ENCODE assay signal across 17 mouse cellular contexts in genomic region chr11:54458168-54458567, GRCm38 (mm10). TPM values are rescaled to one million over a fixed set of nuclear protein-coding genes. Genes with fewer than 3 reads are reported as not detected.
DNase-seq lines count a peak whose midpoint lies in the region; TF ChIP-seq lines count a peak whose summit lies in the region.
"Had no signal": no experiment of that assay in that cellular context is flagged by ENCODE, and none has a peak within 500 bp of the region (broad histone marks: within the 10 kb centered on the region; RNA-seq: fewer than 3 reads in every experiment).

No protein-coding gene starts in this region.

- WGBS in thymus, adult 2 months, result 95% methylated on average over 1 of the region's 1 CpGs

- in situ Hi-C loops in CH12.LX (cut with MboI; ENCODE audit: low pct_ligation_motif_present, low pct_unique_long_range_greater_than_20kb, low sequenced_read_pairs), result no loop called here

- H3K4me1 ChIP-seq in CH12.LX (ENCODE audit: control insufficient read depth in 1 of 2, insufficient read depth in 2 of 2) (peaks cover 0 to 55% of the 10 kb centered on the region in 2 experiments; a peak in 2 of 4 replicates), MEL (ENCODE audit: control insufficient read depth in 1 of 2, insufficient read depth in 2 of 2, low read length in 2 of 2) (peaks cover 5 to 39% of the 10 kb centered on the region in 2 experiments)
- no peaks in the 10 kb centered on the region for H3K4me1 ChIP-seq in thymus, adult 2 months (replicated peaks; ENCODE audit: control insufficient read depth, insufficient read depth, low read length)

- no peak overlapping the region for H3K27ac ChIP-seq in CH12.LX (ENCODE audit: insufficient read depth, low read depth)
- H3K27ac ChIP-seq in MEL (ENCODE audit: control insufficient read depth, low read depth, low read length), result no peak overlapping the region
- H3K27ac ChIP-seq in thymus, adult 2 months (ENCODE audit: control insufficient read depth, insufficient read depth, low read length), result no peak overlapping the region

- TF ChIP-seq POLR2A in CH12.LX (IDR thresholded peaks at IDR 0.05; ENCODE audit: low read depth, low read length) (no peak), MEL (IDR thresholded peaks at IDR 0.05; ENCODE audit: control insufficient read depth in 1 of 2, insufficient read depth in 1 of 2, low read depth in 1 of 2, low read length in 2 of 2, poor library complexity in 1 of 2) (no peak)
- TF ChIP-seq POLR2A in thymus, adult 2 months (IDR thresholded peaks at IDR 0.05; ENCODE audit: control insufficient read depth, extremely low read depth, insufficient read depth, low read length, poor library complexity), result no peak

- dilution Hi-C loops in CH12.LX (cut with MboI; ENCODE audit: extremely low pct_ligation_motif_present, extremely low pct_unique_long_range_greater_than_20kb, low sequenced_read_pairs), result no loop called here

- TF ChIP-seq RAD21 in CH12.LX (IDR thresholded peaks at IDR 0.05; ENCODE audit: low read depth, low read length), result no peak
- no peak for TF ChIP-seq RAD21 in MEL (IDR thresholded peaks at IDR 0.05; ENCODE audit: low read depth, low read length)

- H3K79me2 ChIP-seq in CH12.LX (replicated peaks; ENCODE audit: control insufficient read depth, extremely low read depth, insufficient read depth, poor library complexity, severe bottlenecking), result peaks cover 50% of the 10 kb centered on the region
- H3K79me2 ChIP-seq in MEL (ENCODE audit: control insufficient read depth, insufficient read depth, low read length, poor library complexity), result peaks cover 44% of the 10 kb centered on the region

- no peak for DNase-seq in CH12.LX (ENCODE audit: extremely low read depth)
- peak; percentile 69 for DNase-seq in MEL (ENCODE audit: low read depth, low spot score)
- DNase-seq in thymus, adult 2 months, result no peak
- DNase-seq in cerebellum, adult 9-11 months, result no peak
- DNase-seq: adrenal gland, adult 2 months; adrenal gland, adult 8-10 months; adrenal gland, postnatal 10 days; adrenal gland, postnatal 14 days; adrenal gland, postnatal 25 days; adrenal gland, postnatal 36 days; B cell, adult 2 months; cerebellum, adult 11 months; cerebellum, adult 11-12 months; cerebellum, adult 18-20 months; cerebellum, adult 2 months; cerebellum, adult 8-10 months had no signal

- H3K9ac ChIP-seq in CH12.LX (ENCODE audit: insufficient read depth, low read depth) (no peak overlapping the region), MEL (ENCODE audit: control insufficient read depth, low read depth, low read length, poor library complexity, severe bottlenecking) (no peak overlapping the region)

- peaks cover 4 to 12% of the 10 kb centered on the region in 2 experiments for H3K36me3 ChIP-seq in CH12.LX (replicated peaks in 1 of 2; ENCODE audit: control insufficient read depth in 1 of 2, insufficient read depth in 1 of 2, low read length in 1 of 2)
- peaks cover under 1 to 31% of the 10 kb centered on the region in 2 experiments; a peak in 2 of 4 replicates for H3K36me3 ChIP-seq in MEL (ENCODE audit: control insufficient read depth in 1 of 2, insufficient read depth in 2 of 2, low read length in 2 of 2)
- no peaks in the 10 kb centered on the region for H3K36me3 ChIP-seq in thymus, adult 2 months (ENCODE audit: control insufficient read depth, insufficient read depth, low read length)

- H3K9me3 ChIP-seq in CH12.LX (replicated peaks; ENCODE audit: low read length), result peaks cover 10% of the 10 kb centered on the region
- no peaks in the 10 kb centered on the region for H3K9me3 ChIP-seq in MEL (replicated peaks; ENCODE audit: insufficient read depth, low read length)

- no peak for TF ChIP-seq CTCF in CH12.LX (conservative IDR thresholded peaks at IDR 0.05 in 1 of 2, IDR thresholded peaks at IDR 0.05 in 1 of 2; ENCODE audit: low read depth in 2 of 2, low read length in 2 of 2)
- no peak for TF ChIP-seq CTCF in MEL (IDR thresholded peaks at IDR 0.05 in 2 of 3, conservative IDR thresholded peaks at IDR 0.05 in 1 of 3; ENCODE audit: control insufficient read depth in 1 of 3, insufficient read depth in 1 of 3, low read depth in 2 of 3, low read length in 3 of 3, poor library complexity in 1 of 3, severe bottlenecking in 1 of 3)
- no peak for TF ChIP-seq CTCF in thymus, adult 2 months (IDR thresholded peaks at IDR 0.05; ENCODE audit: borderline replicate concordance, control insufficient read depth, extremely low read depth, insufficient read depth, low read length, poor library complexity)

- TF ChIP-seq EP300 in CH12.LX (IDR thresholded peaks at IDR 0.05; ENCODE audit: low read length), result no peak
- peak in 1 of 2 experiments; percentile 60; a peak in 1 of 4 replicates for TF ChIP-seq EP300 in MEL (IDR thresholded peaks at IDR 0.05; ENCODE audit: low read depth in 1 of 2, low read length in 2 of 2)

- H3K4me3 ChIP-seq in CH12.LX (replicated peaks in 1 of 3; ENCODE audit: low read depth in 2 of 3, low read length in 2 of 3, poor library complexity in 1 of 3) (no peak overlapping the region), MEL (ENCODE audit: control insufficient read depth in 1 of 2, insufficient read depth in 1 of 2, low read depth in 2 of 2, low read length in 2 of 2) (no peak overlapping the region)
- no peak overlapping the region for H3K4me3 ChIP-seq in thymus, adult 2 months (ENCODE audit: control insufficient read depth, insufficient read depth, low read length)

- no peak overlapping the region for H3K4me2 ChIP-seq in CH12.LX (ENCODE audit: insufficient read depth, low read depth, poor library complexity, severe bottlenecking)

- H3K27me3 ChIP-seq in CH12.LX (replicated peaks) (no peaks in the 10 kb centered on the region), MEL (ENCODE audit: control insufficient read depth in 1 of 2, insufficient read depth in 2 of 2, low read length in 2 of 2) (no peaks in the 10 kb centered on the region)
- no peaks in the 10 kb centered on the region for H3K27me3 ChIP-seq in thymus, adult 2 months (ENCODE audit: control insufficient read depth, insufficient read depth, low read length)
- H3K27me3 ChIP-seq: Patski had no signal

TF ChIP-seq in CH12.LX, 34 proteins besides CTCF, POLR2A, EP300 and RAD21:
- TF ChIP-seq BHLHE40 (IDR thresholded peaks at IDR 0.05; ENCODE audit: low read depth, low read length) (0 out of 2 replicates have a peak, but pooled peaks have one; percentile 10), MAFK (IDR thresholded peaks at IDR 0.05; ENCODE audit: insufficient replicate concordance, low read length) (no peak), KAT2A (IDR thresholded peaks at IDR 0.05; ENCODE audit: insufficient replicate concordance, low read length) (no peak), MAX (IDR thresholded peaks at IDR 0.05; ENCODE audit: low read length) (no peak), POLR2AphosphoS2 (IDR thresholded peaks at IDR 0.05; ENCODE audit: low read depth, low read length) (no peak), ZC3H11A (IDR thresholded peaks at IDR 0.05; ENCODE audit: low read depth, low read length) (no peak), JUND (conservative IDR thresholded peaks at IDR 0.05; ENCODE audit: low read depth, low read length) (no peak), JUN (IDR thresholded peaks at IDR 0.05; ENCODE audit: insufficient read depth, low read depth, low read length) (no peak), E2F4 (IDR thresholded peaks at IDR 0.05; ENCODE audit: insufficient replicate concordance, low read depth, low read length) (no peak), RCOR1 (conservative IDR thresholded peaks at IDR 0.05; ENCODE audit: low read depth, low read length) (no peak), ZMIZ1 (IDR thresholded peaks at IDR 0.05; ENCODE audit: low read depth, low read length) (no peak), MEF2A (IDR thresholded peaks at IDR 0.05; ENCODE audit: borderline replicate concordance, low read depth, low read length) (no peak), TCF12 (IDR thresholded peaks at IDR 0.05; ENCODE audit: low read depth, low read length) (no peak), MXI1 (IDR thresholded peaks at IDR 0.05; ENCODE audit: low read depth, low read length) (no peak), ETS1 (conservative IDR thresholded peaks at IDR 0.05; ENCODE audit: low read depth, low read length) (peak; percentile 52; the same call in 1 of the 2 replicates)

TF ChIP-seq in MEL, 35 proteins besides CTCF, POLR2A, EP300 and RAD21:
- TF ChIP-seq GATA1 (IDR thresholded peaks at IDR 0.05; ENCODE audit: low read depth, low read length) (peak; percentile 29; the same call in 1 of the 2 replicates), ELF1 (IDR thresholded peaks at IDR 0.05; ENCODE audit: low read depth, low read length) (no peak), SIN3A (IDR thresholded peaks at IDR 0.05; ENCODE audit: low read length) (peak; percentile 80), MEF2A (IDR thresholded peaks at IDR 0.05; ENCODE audit: extremely low read depth, insufficient replicate concordance, low read depth, low read length, poor library complexity, severe bottlenecking) (no peak), CHD2 (IDR thresholded peaks at IDR 0.05; ENCODE audit: low read length) (no peak), ETS1 (IDR thresholded peaks at IDR 0.05; ENCODE audit: low read depth, low read length) (peak; percentile 90), GABPA (IDR thresholded peaks at IDR 0.05; ENCODE audit: low read depth, low read length) (no peak), TAL1 (IDR thresholded peaks at IDR 0.05; ENCODE audit: low read length) (peak; percentile 41; the same call in 1 of the 2 replicates), MAFK (IDR thresholded peaks at IDR 0.05; ENCODE audit: borderline replicate concordance, low read depth, low read length) (no peak), MYC (IDR thresholded peaks at IDR 0.05; ENCODE audit: low read depth, low read length) (no peak), SMC3 (IDR thresholded peaks at IDR 0.05; ENCODE audit: low read depth, low read length) (no peak)

RNA-seq across cellular contexts. Expression of gene Fnip1, which starts 20.2 kb away (rescaled TPM):
- 15.4 and 15.5 TPM in 2 replicates for total RNA-seq in CH12.LX (2012; rRNA removed)
- total RNA-seq in CH12.LX (2014; rRNA removed), result 24.5 and 29.5 TPM in 2 replicates
- polyA plus RNA-seq in CH12.LX (2012; ENCODE audit: insufficient read length, low read depth), result 20.7 and 21.8 TPM in 2 replicates
- total RNA-seq in MEL (2012; rRNA removed), result 13.6 and 16.4 TPM in 2 replicates
- polyA plus RNA-seq in MEL (2012; ENCODE audit: insufficient read depth in 1 of 2, insufficient read length in 2 of 2, low read depth in 1 of 2, low replicate concordance in 2 of 2, missing spikeins in 1 of 2), result 10 to 100 TPM in 1 of 2 experiments, not detected in 1; 11.9 TPM
- 2.7 and 3.2 TPM in 2 replicates for polyA plus RNA-seq in thymus, adult 2 months (2012; rRNA removed)

Comparison
In these comparisons a context has a peak if more than half of its experiments do, and no peak if none do; other contexts are left out.
1. Of the 35 proteins assayed by ChIP-seq in both MEL and CH12.LX: peak only in MEL: SIN3A; only in CH12.LX: BHLHE40; in both: ETS1; in neither: 31; mixed calls (peak in some experiments, not most) for 1.